Mouse (Mus musculus) cerebellum, adult 2 months (tissue): ENCODE measurements around the gene Cyp2d9. TPM values are rescaled to one million over a fixed set of nuclear protein-coding genes. Genes with fewer than 3 reads are reported as not detected.
"Not testable (repeated sequence)": the region's sequence is repeated elsewhere in the genome, so short reads cannot be mapped to it uniquely, and the experiment has no call there.

Experiments
- DNase-seq, 2 experiments: peaks; one replicate each; pipeline ENCODE4 v3.0.0; 2021
- H3K27ac ChIP-seq: fragments of 200-500 bp; 2 replicates; pipeline ENCODE4 v1.5.1; 2012; ENCODE audit warnings: low read length, control low read depth, inconsistent platforms; ENCODE audit not compliant: insufficient read depth
- H3K27me3 ChIP-seq: fragments of 200-500 bp; 2 replicates; pipeline ENCODE4 v1.6.1; 2012; ENCODE audit warnings: inconsistent platforms, mild to moderate bottlenecking, low read length, moderate library complexity; ENCODE audit not compliant: control insufficient read depth, insufficient read depth
- H3K4me1 ChIP-seq: fragments of 200-500 bp; 2 replicates; pipeline ENCODE4 v1.6.1; 2011; ENCODE audit warnings: low read length; ENCODE audit not compliant: control insufficient read depth, insufficient read depth
- H3K4me3 ChIP-seq: fragments of 200-500 bp; replicated peaks from 2 replicates; pipeline ENCODE3; 2011; ENCODE audit warnings: mild to moderate bottlenecking, low read depth, low read length, control low read depth; ENCODE audit not compliant: insufficient read depth
- CTCF ChIP-seq: fragments of 200-500 bp; IDR thresholded peaks from 2 replicates; pipeline ENCODE4 v1.5.1; 2011; ENCODE audit warnings: low read depth, mild to moderate bottlenecking, control low read depth, low read length, moderate library complexity, borderline replicate concordance; ENCODE audit not compliant: insufficient read depth
- POLR2A ChIP-seq: fragments of 200-500 bp; IDR thresholded peaks from 2 replicates; pipeline ENCODE4 v1.6.1; 2011; ENCODE audit warnings: low read length, control low read depth, borderline replicate concordance; ENCODE audit not compliant: insufficient read depth
- WGBS: fragments of 180-500 bp; shearing (Covaris S2); methylation state at CpG from one replicate; pipeline ENCODE4 v1.1.7; 2018; 5-methylcytosine and 5-hydroxymethylcytosine counted together
- polyA plus RNA-seq: library from polyadenylated mRNA; depleted of rRNA; stranded (reverse); fragments of >200 nt; gene quantifications from 2 replicates; pipeline ENCODE4 v1.2.3, GENCODE M21; 2012; rRNA removed

The Cyp2d9 gene
- polyA plus RNA-seq, 1 experiment: not detected

DNA sequence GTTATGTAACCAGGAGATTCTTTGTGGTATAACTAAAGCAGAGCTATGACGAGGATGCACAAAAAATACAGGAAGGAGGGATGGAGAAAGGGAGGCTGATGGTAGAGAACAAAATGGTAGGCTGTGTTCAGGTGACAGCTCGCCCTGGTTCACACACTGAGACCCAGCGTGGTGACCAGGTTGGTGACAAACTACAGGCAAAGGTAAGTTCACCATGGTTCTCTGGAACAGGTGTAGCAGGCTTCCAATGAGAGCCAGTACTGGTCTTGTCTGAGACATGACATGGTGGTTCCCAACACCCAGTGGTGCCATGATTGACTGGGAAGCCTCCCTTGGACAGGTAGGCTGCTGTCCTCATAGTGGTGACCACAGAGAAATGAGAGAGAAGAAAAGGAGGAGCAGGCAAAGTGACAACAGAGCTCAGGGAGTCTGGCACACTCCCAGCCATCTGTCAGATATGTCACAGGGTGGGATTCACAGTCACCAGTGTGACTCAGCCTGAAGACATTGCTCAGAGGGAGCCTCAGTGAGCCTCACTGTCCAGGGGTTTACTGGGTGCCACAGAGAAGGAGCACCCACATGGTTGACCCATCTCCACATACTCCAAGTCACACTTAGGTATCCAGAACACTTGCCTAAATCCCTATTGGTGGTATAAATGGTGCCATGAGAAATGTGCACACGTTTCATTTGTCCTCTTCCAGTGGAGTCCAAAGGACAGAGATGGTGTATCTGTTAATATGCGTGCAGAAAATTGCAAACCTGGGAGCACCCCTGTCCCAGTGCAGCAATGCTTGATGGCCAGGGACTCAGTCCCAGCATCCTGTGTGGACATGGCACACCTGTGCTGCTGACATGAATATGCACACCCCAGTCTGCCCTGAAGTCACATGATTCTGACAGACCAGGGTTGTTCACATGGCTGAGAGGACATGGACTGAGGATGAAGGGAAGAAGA lies 24.1 kb downstream of the Cyp2d9 start:
- Histone ChIP-seq H3K4me3 (no peak overlapping the region), H3K27ac (no peak overlapping the region), H3K4me1 (no peaks in the 10 kb centered on the region), H3K27me3 (no peaks in the 10 kb centered on the region)
- TF ChIP-seq POLR2A (no peak), CTCF (no peak)
- 79% methylated on average over 5 of the region's 5 CpGs for WGBS
- DNase-seq: no peak

DNA sequence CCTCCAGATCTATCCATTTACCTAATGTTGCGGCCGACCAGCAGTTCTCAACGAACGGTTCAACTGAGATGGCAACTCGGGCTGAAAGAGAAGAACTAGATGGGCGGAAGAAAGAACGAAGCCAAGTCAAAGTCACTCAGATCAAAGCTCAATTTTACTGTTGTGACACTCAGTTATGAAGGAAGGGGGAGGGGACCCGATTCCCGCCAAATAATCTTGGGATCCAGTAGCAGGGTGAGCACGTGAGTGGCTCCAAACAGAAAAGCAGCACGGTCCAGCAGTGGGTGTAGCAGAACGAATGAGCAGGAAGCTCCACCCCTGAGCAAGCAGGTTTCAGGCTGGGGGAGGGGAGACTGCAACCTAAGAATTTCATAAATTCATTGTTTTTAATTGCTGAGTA lies 26.0 kb downstream of the Cyp2d9 start:
- WGBS: 75% methylated on average over 12 of the region's 12 CpGs
- not testable (repeated sequence) for H3K4me1 ChIP-seq, H3K4me3 ChIP-seq, H3K27ac ChIP-seq, H3K27me3 ChIP-seq, DNase-seq

DNA sequence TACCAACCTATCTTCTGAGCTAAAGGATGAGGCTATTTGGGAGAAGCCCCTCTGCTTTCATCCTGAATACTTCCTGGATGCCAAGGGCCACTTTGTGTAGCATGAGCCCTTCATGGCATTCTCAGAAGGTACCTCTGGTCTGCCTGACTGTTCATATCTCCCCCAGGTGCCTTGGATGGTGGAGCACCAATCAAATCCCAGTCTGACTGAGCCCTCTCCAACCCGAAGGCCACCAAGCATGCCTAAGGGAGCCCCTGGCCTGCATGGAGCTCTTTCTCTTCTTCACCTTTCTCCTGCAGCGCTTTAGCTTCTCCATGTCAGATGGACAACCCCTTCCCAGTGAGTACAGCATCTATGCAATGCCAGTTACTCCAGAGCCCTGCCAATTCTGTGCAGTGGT lies 31.5 kb downstream of the Cyp2d9 start:
- DNase-seq: no peak
- no peaks in the 10 kb centered on the region for H3K4me1 ChIP-seq
- no peak for TF ChIP-seq POLR2A
- TF ChIP-seq CTCF: no peak
- no peak overlapping the region for H3K27ac ChIP-seq
- no peaks in the 10 kb centered on the region for H3K27me3 ChIP-seq
- H3K4me3 ChIP-seq: no peak overlapping the region
- WGBS: 69% methylated on average over 2 of the region's 2 CpGs

GRCm38 (mm10) chr15:82494273-82494672 lies 61.0 kb downstream of the Cyp2d9 start:
- not testable (repeated sequence) for H3K4me3 ChIP-seq, DNase-seq, H3K4me1 ChIP-seq, H3K27ac ChIP-seq, H3K27me3 ChIP-seq
- 77% methylated on average over 13 of the region's 13 CpGs for WGBS

Other genes with a start within 250 kb of the Cyp2d9 start
- 65.4 and 69.9 TPM in 2 replicates for gene Shisa8, start 220.6 kb upstream of the Cyp2d9 start, polyA plus RNA-seq
- 0.89 and 0.93 TPM in 2 replicates for gene Tnfrsf13c, start 209.1 kb upstream of the Cyp2d9 start, polyA plus RNA-seq
- gene Cenpm, start 188.7 kb upstream of the Cyp2d9 start, polyA plus RNA-seq: 3.2 and 3.6 TPM in 2 replicates
- gene 1500009C09Rik, start 181.0 kb upstream of the Cyp2d9 start, polyA plus RNA-seq: 195 and 218 TPM in 2 replicates
- 306 and 367 TPM in 2 replicates for gene Sept3, start 158.5 kb upstream of the Cyp2d9 start, polyA plus RNA-seq
- not detected in 2 replicates for gene Wbp2nl, start 134.5 kb upstream of the Cyp2d9 start, polyA plus RNA-seq
- 63.0 and 75.2 TPM in 2 replicates for gene Naga, start 94.5 kb upstream of the Cyp2d9 start, polyA plus RNA-seq
- 0.13 and 0.16 TPM in 2 replicates for gene Pheta2, start 94.5 kb upstream of the Cyp2d9 start, polyA plus RNA-seq
- gene Smdt1, start 94.5 kb upstream of the Cyp2d9 start, polyA plus RNA-seq: 309 and 332 TPM in 2 replicates
- gene Ndufa6, start 79.1 kb upstream of the Cyp2d9 start, polyA plus RNA-seq: 608 and 627 TPM in 2 replicates
- 64.2 and 65.4 TPM in 2 replicates for gene Cyp2d22, start 53.2 kb upstream of the Cyp2d9 start, polyA plus RNA-seq
- not detected in 2 replicates for gene Cyp2d11, start 39.4 kb upstream of the Cyp2d9 start, polyA plus RNA-seq
- not detected in 2 replicates for gene Cyp2d10, start 26.2 kb upstream of the Cyp2d9 start, polyA plus RNA-seq
- not detected in 2 replicates for gene Cyp2d12, start 121.6 kb downstream of the Cyp2d9 start, polyA plus RNA-seq
- gene Cyp2d34, start 187.5 kb downstream of the Cyp2d9 start, polyA plus RNA-seq: not detected in 2 replicates